Mouse (Mus musculus) lung, postnatal 0 days (tissue): ENCODE data around the gene Snapc4.
A peak's percentile ranks its signal among the peaks of the same experiment; 100 is the strongest.

Source experiments
- CTCF ChIP-seq: IDR thresholded peaks from 2 replicates; pipeline ENCODE4 v1.5.1; 2016; ENCODE audit warnings: antibody characterized with exemption, mild to moderate bottlenecking
- EP300 ChIP-seq: IDR thresholded peaks from 2 replicates; pipeline ENCODE4 v1.6.1; 2016; ENCODE audit warnings: antibody characterized with exemption, mild to moderate bottlenecking, control low read depth

- TF ChIP-seq CTCF (peak; percentile 98), EP300 (no peak)
These were observed 54.9 kb downstream of the Snapc4 start for GRCm38 (mm10) chr2:26325386-26326181.
